Mouse (Mus musculus): ENCODE results near the gene Syt11. TPM values are rescaled to one million over a fixed set of nuclear protein-coding genes. Genes with fewer than 3 reads are reported as not detected.
A peak's percentile ranks its signal among the peaks of the same experiment; 100 is the strongest.
"Not testable (repeated sequence)": the region's sequence is repeated elsewhere in the genome, so short reads cannot be mapped to it uniquely, and the experiment has no call there.

Syt11 gene
- polyA plus RNA-seq, 1 experiment from 2014 or later: 200 TPM

GRCm38 (mm10) chr3:88717198-88717798 lies 57.7 kb downstream of the Syt11 start:
- H3K9me3 ChIP-seq: no peaks in the 10 kb centered on the region
- peak; percentile 76 for ATAC-seq (ENCODE audit: low FRiP score, low read depth)
- H3K4me1 ChIP-seq: peaks cover 18% of the 10 kb centered on the region
- H3K27ac ChIP-seq (replicated peaks): peak overlapping the region; percentile 46
- H3K9ac ChIP-seq (replicated peaks): peak overlapping the region; percentile 69
- H3K27me3 ChIP-seq: no peaks in the 10 kb centered on the region
- H3K4me2 ChIP-seq (replicated peaks): peak overlapping the region; percentile 84
- H3K4me3 ChIP-seq: peak overlapping the region; percentile 85
- 7% methylated on average over 9 of the region's 9 CpGs for WGBS
- H3K36me3 ChIP-seq: peaks cover 34% of the 10 kb centered on the region

GRCm38 (mm10) chr3:88716399-88717197 lies 58.4 kb downstream of the Syt11 start, which contains the start of gene Rit1:
Gene Rit1 (plus strand): TSS chr3:88716838.
- ATAC-seq (ENCODE audit: low FRiP score, low read depth): peak; percentile 97
- H3K27me3 ChIP-seq: no peaks in the 10 kb centered on the region
- peak within 1 kb of the TSS; percentile 84 for H3K4me2 ChIP-seq (replicated peaks)
- H3K9ac ChIP-seq (replicated peaks): peak within 1 kb of the TSS; percentile 69
- no peaks in the 10 kb centered on the region for H3K9me3 ChIP-seq
- H3K36me3 ChIP-seq: peaks cover 40% of the 10 kb centered on the region
- H3K4me1 ChIP-seq: peaks cover 18% of the 10 kb centered on the region
- H3K27ac ChIP-seq (replicated peaks): peak within 1 kb of the TSS; percentile 46
- WGBS: 2% methylated on average over 27 of the region's 27 CpGs
- H3K4me3 ChIP-seq: peak within 1 kb of the TSS; percentile 85

- not testable (repeated sequence) for H3K9me3 ChIP-seq; H3K27ac ChIP-seq (replicated peaks); H3K27me3 ChIP-seq; ATAC-seq (ENCODE audit: low FRiP score, low read depth); H3K4me3 ChIP-seq; H3K4me2 ChIP-seq (replicated peaks); H3K9ac ChIP-seq (replicated peaks)
- 88% methylated on average over 5 of the region's 5 CpGs for WGBS
- Histone ChIP-seq H3K4me1 (peaks cover 18% of the 10 kb centered on the region), H3K36me3 (peaks cover 47% of the 10 kb centered on the region)
These were observed 59.2 kb downstream of the Syt11 start for GRCm38 (mm10) chr3:88715716-88716115.

- no peak overlapping the region for H3K27ac ChIP-seq (replicated peaks)
- H3K27me3 ChIP-seq: no peaks in the 10 kb centered on the region
- no peaks in the 10 kb centered on the region for H3K9me3 ChIP-seq
- H3K36me3 ChIP-seq: peaks cover 50% of the 10 kb centered on the region
- WGBS: 83% methylated on average over 2 of the region's 2 CpGs
- ATAC-seq (ENCODE audit: low FRiP score, low read depth): no peak
- H3K4me3 ChIP-seq: no peak overlapping the region
- H3K4me2 ChIP-seq (replicated peaks): no peak overlapping the region
- no peak overlapping the region for H3K9ac ChIP-seq (replicated peaks)
- peaks cover 18% of the 10 kb centered on the region for H3K4me1 ChIP-seq
These were observed 60.2 kb downstream of the Syt11 start for GRCm38 (mm10) chr3:88714725-88715124.

GRCm38 (mm10) chr3:88713709-88714108 lies 61.3 kb downstream of the Syt11 start:
- Histone ChIP-seq H3K4me1 (peaks cover 13% of the 10 kb centered on the region), H3K9ac (replicated peaks) (no peak overlapping the region), H3K9me3 (no peaks in the 10 kb centered on the region), H3K36me3 (peaks cover 56% of the 10 kb centered on the region), H3K27me3 (no peaks in the 10 kb centered on the region), H3K4me2 (replicated peaks) (no peak overlapping the region), H3K27ac (replicated peaks) (no peak overlapping the region), H3K4me3 (no peak overlapping the region)
- 97% methylated on average over 4 of the region's 4 CpGs for WGBS
- ATAC-seq (ENCODE audit: low FRiP score, low read depth): no peak

GRCm38 (mm10) chr3:88701222-88701621 lies 73.7 kb downstream of the Syt11 start:
- peaks cover 88% of the 10 kb centered on the region for H3K36me3 ChIP-seq
- 82% methylated on average over 3 of the region's 3 CpGs for WGBS

GRCm38 (mm10) chr3:88700247-88700646 lies 74.7 kb downstream of the Syt11 start:
- no peak overlapping the region for H3K9ac ChIP-seq (replicated peaks)
- no peaks in the 10 kb centered on the region for H3K4me1 ChIP-seq
- 96% methylated on average over 3 of the region's 3 CpGs for WGBS
- H3K36me3 ChIP-seq: peaks cover 93% of the 10 kb centered on the region
- H3K27me3 ChIP-seq: no peaks in the 10 kb centered on the region
- H3K4me2 ChIP-seq (replicated peaks): no peak overlapping the region
- no peak overlapping the region for H3K4me3 ChIP-seq
- H3K9me3 ChIP-seq: no peaks in the 10 kb centered on the region
- H3K27ac ChIP-seq (replicated peaks): no peak overlapping the region
- ATAC-seq (ENCODE audit: low FRiP score, low read depth): no peak

More at GRCm38 (mm10) chr3:88701222-88701621, 73.7 kb downstream of the Syt11 start:
- no peak overlapping the region for H3K9ac ChIP-seq (replicated peaks)
- H3K27ac ChIP-seq (replicated peaks): no peak overlapping the region
- ATAC-seq (ENCODE audit: low FRiP score, low read depth): no peak
- H3K4me1 ChIP-seq: no peaks in the 10 kb centered on the region
- H3K9me3 ChIP-seq: no peaks in the 10 kb centered on the region
- H3K27me3 ChIP-seq: no peaks in the 10 kb centered on the region
- no peak overlapping the region for H3K4me2 ChIP-seq (replicated peaks)
- no peak overlapping the region for H3K4me3 ChIP-seq

GRCm38 (mm10) chr3:88698834-88699233 lies 76.1 kb downstream of the Syt11 start:
- no peak for ATAC-seq (ENCODE audit: low FRiP score, low read depth)
- WGBS: 93% methylated on average over 6 of the region's 6 CpGs
- peaks cover 93% of the 10 kb centered on the region for H3K36me3 ChIP-seq

GRCm38 (mm10) chr3:88698051-88698450 lies 76.9 kb downstream of the Syt11 start:
- Histone ChIP-seq H3K36me3 (peaks cover 92% of the 10 kb centered on the region), H3K27ac (replicated peaks) (no peak overlapping the region), H3K27me3 (no peaks in the 10 kb centered on the region), H3K4me1 (no peaks in the 10 kb centered on the region), H3K9me3 (no peaks in the 10 kb centered on the region), H3K9ac (replicated peaks) (no peak overlapping the region), H3K4me3 (no peak overlapping the region), H3K4me2 (replicated peaks) (no peak overlapping the region)
- no peak for ATAC-seq (ENCODE audit: low FRiP score, low read depth)
- 97% methylated on average over 1 of the region's 1 CpGs for WGBS

More at GRCm38 (mm10) chr3:88698834-88699233, 76.1 kb downstream of the Syt11 start:
- no peak overlapping the region for H3K4me3 ChIP-seq
- no peaks in the 10 kb centered on the region for H3K9me3 ChIP-seq
- no peaks in the 10 kb centered on the region for H3K4me1 ChIP-seq
- no peak overlapping the region for H3K4me2 ChIP-seq (replicated peaks)
- no peaks in the 10 kb centered on the region for H3K27me3 ChIP-seq
- no peak overlapping the region for H3K27ac ChIP-seq (replicated peaks)
- no peak overlapping the region for H3K9ac ChIP-seq (replicated peaks)

- Histone ChIP-seq H3K9me3 (no peaks in the 10 kb centered on the region), H3K27ac (replicated peaks) (no peak overlapping the region), H3K36me3 (peaks cover 94% of the 10 kb centered on the region), H3K4me1 (no peaks in the 10 kb centered on the region), H3K9ac (replicated peaks) (no peak overlapping the region), H3K4me3 (no peak overlapping the region), H3K27me3 (no peaks in the 10 kb centered on the region), H3K4me2 (replicated peaks) (no peak overlapping the region)
- ATAC-seq (ENCODE audit: low FRiP score, low read depth): no peak
These were observed 79.4 kb downstream of the Syt11 start for GRCm38 (mm10) chr3:88695545-88695944.
